Mouse (Mus musculus) neural tube, embryonic 15.5 days (tissue): ENCODE results near the gene Tas2r121. TPM values are rescaled to one million over a fixed set of nuclear protein-coding genes. Genes with fewer than 3 reads are reported as not detected.
"Not testable (repeated sequence)": the region's sequence is repeated elsewhere in the genome, so short reads cannot be mapped to it uniquely, and the experiment has no call there.

Experiments
- ATAC-seq: fragments of 200-750 bp; cut with Nextera tagmentation; 2 replicates; pipeline ENCODE4 v1.8.0; 2017; ENCODE audit warnings: mild to moderate bottlenecking, moderate TSS enrichment, moderate library complexity; ENCODE audit not compliant: low FRiP score
- H3K27ac ChIP-seq: fragments of 300-500 bp; sonication (generic); replicated peaks from 2 replicates; pipeline ENCODE4 v1.5.1; 2015; ENCODE audit warnings: mild to moderate bottlenecking, inconsistent platforms
- H3K27me3 ChIP-seq: fragments of 300-500 bp; sonication (generic); replicated peaks from 2 replicates; pipeline ENCODE4 v1.6.1; 2015; ENCODE audit warnings: inconsistent platforms
- H3K36me3 ChIP-seq: fragments of 300-500 bp; sonication (generic); 2 replicates; pipeline ENCODE4 v1.6.1; 2015; ENCODE audit warnings: inconsistent platforms
- H3K4me1 ChIP-seq: fragments of 300-500 bp; sonication (generic); 2 replicates; pipeline ENCODE4 v1.6.1; 2015; ENCODE audit warnings: inconsistent platforms
- H3K4me2 ChIP-seq: fragments of 300-500 bp; sonication (generic); 2 replicates; pipeline ENCODE4 v1.6.1; 2015; ENCODE audit warnings: inconsistent platforms, mild to moderate bottlenecking, moderate library complexity
- H3K4me3 ChIP-seq: fragments of 300-500 bp; sonication (generic); replicated peaks from 2 replicates; pipeline ENCODE4 v1.5.1; 2015; ENCODE audit warnings: mild to moderate bottlenecking, inconsistent platforms
- H3K9ac ChIP-seq: fragments of 300-500 bp; sonication (generic); replicated peaks from 2 replicates; pipeline ENCODE4 v1.6.1; 2015; ENCODE audit warnings: mild to moderate bottlenecking, inconsistent platforms
- H3K9me3 ChIP-seq: fragments of 300-500 bp; sonication (generic); replicated peaks from 2 replicates; pipeline ENCODE4 v1.6.1; 2016; ENCODE audit warnings: inconsistent platforms
- WGBS: fragments of 180-500 bp; shearing (Covaris S2); methylation state at CpG from one replicate; pipeline ENCODE4 v1.1.7; 2015; ENCODE audit warnings: mixed read lengths; 5-methylcytosine and 5-hydroxymethylcytosine counted together
- polyA plus RNA-seq: library from polyadenylated mRNA; unstranded; fragments of >200 nt; fragmentation: Nextera tagmentation; extraction: Ambion mirVana; gene quantifications from 2 replicates; pipeline ENCODE4 v1.2.1, GENCODE M21; 2015

The Tas2r121 gene
- polyA plus RNA-seq = not detected in 2 replicates

- Histone ChIP-seq H3K4me1 (no peaks in the 10 kb centered on the region), H3K36me3 (no peaks in the 10 kb centered on the region), H3K27me3 (no peaks in the 10 kb centered on the region), H3K4me3 (no peak within 1 kb of the TSS), H3K9ac (no peak within 1 kb of the TSS), H3K9me3 (no peaks in the 10 kb centered on the region), H3K4me2 (no peak within 1 kb of the TSS), H3K27ac (no peak within 1 kb of the TSS)
- WGBS = 91% methylated on average over 1 of the region's 1 CpGs
- ATAC-seq = no peak
Measured at GRCm38 (mm10) chr6:132700907-132701306, at the start of gene Tas2r121. Tas2r121 (minus strand) TSS chr6:132701007.

GRCm38 (mm10) chr6:132750206-132750605 lies 49.4 kb upstream of the Tas2r121 start:
- Histone ChIP-seq H3K27me3 (no peaks in the 10 kb centered on the region), H3K4me1 (no peaks in the 10 kb centered on the region), H3K9me3 (no peaks in the 10 kb centered on the region), H3K4me3 (no peak overlapping the region), H3K9ac (no peak overlapping the region), H3K4me2 (no peak overlapping the region), H3K27ac (no peak overlapping the region), H3K36me3 (no peaks in the 10 kb centered on the region)
- no peak for ATAC-seq
- 88% methylated on average over 2 of the region's 2 CpGs for WGBS

- Histone ChIP-seq H3K27ac (no peak within 1 kb of the TSS), H3K9ac (no peak within 1 kb of the TSS), H3K4me3 (no peak within 1 kb of the TSS), H3K9me3 (no peaks in the 10 kb centered on the region), H3K36me3 (no peaks in the 10 kb centered on the region), H3K4me1 (no peaks in the 10 kb centered on the region), H3K27me3 (no peaks in the 10 kb centered on the region), H3K4me2 (no peak within 1 kb of the TSS)
- ATAC-seq = no peak
- 78% methylated on average over 2 of the region's 2 CpGs for WGBS
Measured at GRCm38 (mm10) chr6:132737935-132738334, 37.1 kb upstream of the Tas2r121 start, which contains the start of gene Tas2r115. Tas2r115 (minus strand) TSS chr6:132738035.

- Histone ChIP-seq H3K4me2 (no peak within 1 kb of the TSS), H3K27me3 (no peaks in the 10 kb centered on the region), H3K4me3 (no peak within 1 kb of the TSS), H3K4me1 (no peaks in the 10 kb centered on the region), H3K36me3 (no peaks in the 10 kb centered on the region), H3K9me3 (no peaks in the 10 kb centered on the region), H3K27ac (no peak within 1 kb of the TSS), H3K9ac (no peak within 1 kb of the TSS)
- 78% methylated on average over 3 of the region's 3 CpGs for WGBS
- no peak for ATAC-seq
Measured at GRCm38 (mm10) chr6:132711828-132712227, 11.0 kb upstream of the Tas2r121 start, which contains the start of gene Tas2r122. Tas2r122 (minus strand) TSS chr6:132711928.

- not testable (repeated sequence) for H3K4me2 ChIP-seq, ATAC-seq, H3K36me3 ChIP-seq, H3K27ac ChIP-seq, H3K27me3 ChIP-seq, H3K4me1 ChIP-seq, H3K9ac ChIP-seq, H3K9me3 ChIP-seq, H3K4me3 ChIP-seq
- 84% methylated on average over 7 of the region's 7 CpGs for WGBS
Measured at GRCm38 (mm10) chr6:132691596-132691995, 9.2 kb downstream of the Tas2r121 start.

- Histone ChIP-seq H3K27ac (no peak within 1 kb of the TSS), H3K36me3 (no peaks in the 10 kb centered on the region), H3K4me3 (no peak within 1 kb of the TSS), H3K9ac (no peak within 1 kb of the TSS), H3K9me3 (0 out of 2 replicates have a peak, but pooled peaks cover 2% of the 10 kb centered on the region), H3K4me2 (no peak within 1 kb of the TSS), H3K4me1 (no peaks in the 10 kb centered on the region), H3K27me3 (no peaks in the 10 kb centered on the region)
- ATAC-seq = no peak
Measured at GRCm38 (mm10) chr6:132656653-132657052, 44.2 kb downstream of the Tas2r121 start, which contains the start of gene Tas2r120. Tas2r120 (plus strand) TSS chr6:132656953.

GRCm38 (mm10) chr6:132651426-132651825 lies 49.4 kb downstream of the Tas2r121 start, which contains the start of gene A630073D07Rik:
A630073D07Rik (minus strand) TSS chr6:132651526.
- H3K27me3 ChIP-seq = no peaks in the 10 kb centered on the region
- no peak within 1 kb of the TSS for H3K4me2 ChIP-seq
- H3K27ac ChIP-seq = no peak within 1 kb of the TSS
- no peaks in the 10 kb centered on the region for H3K36me3 ChIP-seq
- no peak for ATAC-seq
- no peak within 1 kb of the TSS for H3K4me3 ChIP-seq
- no peaks in the 10 kb centered on the region for H3K9me3 ChIP-seq
- no peaks in the 10 kb centered on the region for H3K4me1 ChIP-seq
- 90% methylated on average over 1 of the region's 1 CpGs for WGBS
- H3K9ac ChIP-seq = no peak within 1 kb of the TSS

Other genes with a start within 250 kb of the Tas2r121 start
- gene Prh1, start 131.2 kb downstream of the Tas2r121 start, polyA plus RNA-seq = not detected in 2 replicates
- not detected in 2 replicates for gene Prp2, start 105.1 kb downstream of the Tas2r121 start, polyA plus RNA-seq
- gene A630073D07Rik, start 49.5 kb downstream of the Tas2r121 start, polyA plus RNA-seq = not detected in 2 replicates
- not detected in 2 replicates for gene Tas2r120, start 44.1 kb downstream of the Tas2r121 start, polyA plus RNA-seq
- not detected in 2 replicates for gene Tas2r122, start 10.9 kb upstream of the Tas2r121 start, polyA plus RNA-seq
- not detected in 2 replicates for gene Tas2r115, start 37.0 kb upstream of the Tas2r121 start, polyA plus RNA-seq
- gene Tas2r124, start 53.7 kb upstream of the Tas2r121 start, polyA plus RNA-seq = not detected in 2 replicates
- not detected in 2 replicates for gene Tas2r102, start 61.1 kb upstream of the Tas2r121 start, polyA plus RNA-seq
- gene Tas2r136, start 77.2 kb upstream of the Tas2r121 start, polyA plus RNA-seq = not detected in 2 replicates
- gene Tas2r117, start 101.8 kb upstream of the Tas2r121 start, polyA plus RNA-seq = not detected in 2 replicates
- gene Tas2r123, start 146.1 kb upstream of the Tas2r121 start, polyA plus RNA-seq = not detected in 2 replicates
- gene Tas2r116, start 154.4 kb upstream of the Tas2r121 start, polyA plus RNA-seq = not detected in 2 replicates
- gene Tas2r110, start 167.0 kb upstream of the Tas2r121 start, polyA plus RNA-seq = not detected in 2 replicates
- gene Tas2r113, start 192.0 kb upstream of the Tas2r121 start, polyA plus RNA-seq = not detected in 2 replicates
- not detected in 2 replicates for gene Tas2r125, start 208.6 kb upstream of the Tas2r121 start, polyA plus RNA-seq